Mouse (Mus musculus) midbrain, embryonic 16.5 days (tissue): ENCODE data around the gene AC124108.1. TPM values are rescaled to one million over a fixed set of nuclear protein-coding genes. Genes with fewer than 3 reads are reported as not detected.

Experiments
- ATAC-seq: fragments of 200-750 bp; cut with Nextera tagmentation; 2 replicates; pipeline ENCODE4 v1.8.0; 2017; ENCODE audit warnings: moderate TSS enrichment
- H3K27ac ChIP-seq: fragments of 300-500 bp; sonication (generic); 2 replicates; pipeline ENCODE4 v1.5.1; 2014; ENCODE audit warnings: mild to moderate bottlenecking, low read length, mixed read lengths
- H3K27me3 ChIP-seq: fragments of 300-500 bp; sonication (generic); 2 replicates; pipeline ENCODE4 v1.6.1; 2014; ENCODE audit warnings: low read depth, low read length, mixed read lengths; ENCODE audit not compliant: control insufficient read depth, insufficient read depth
- H3K36me3 ChIP-seq: fragments of 300-500 bp; sonication (generic); 2 replicates; pipeline ENCODE4 v1.6.1; 2014; ENCODE audit warnings: mild to moderate bottlenecking, low read length, moderate library complexity, mixed read lengths; ENCODE audit not compliant: control insufficient read depth, insufficient read depth
- H3K4me1 ChIP-seq: fragments of 300-500 bp; sonication (generic); 2 replicates; pipeline ENCODE4 v1.6.1; 2014; ENCODE audit warnings: mild to moderate bottlenecking, low read length, mixed read lengths; ENCODE audit not compliant: control insufficient read depth, insufficient read depth
- H3K4me2 ChIP-seq: fragments of 300-500 bp; sonication (generic); 2 replicates; pipeline ENCODE4 v1.6.1; 2014; ENCODE audit warnings: mild to moderate bottlenecking, low read length, mixed read lengths
- H3K4me3 ChIP-seq: fragments of 300-500 bp; sonication (generic); 2 replicates; pipeline ENCODE4 v1.5.1; 2014; ENCODE audit warnings: low read depth, mild to moderate bottlenecking, low read length, moderate library complexity, mixed read lengths
- H3K9ac ChIP-seq: fragments of 300-500 bp; sonication (generic); 2 replicates; pipeline ENCODE4 v1.6.1; 2014; ENCODE audit warnings: low read depth, low read length, mixed read lengths
- H3K9me3 ChIP-seq: fragments of 300-500 bp; sonication (generic); replicated peaks from 2 replicates; pipeline ENCODE4 v1.6.1; 2014; ENCODE audit warnings: mild to moderate bottlenecking, low read length, mixed read lengths; ENCODE audit not compliant: control insufficient read depth, poor library complexity, severe bottlenecking
- WGBS: fragments of 180-500 bp; shearing (Covaris S2); extraction: QIAGEN DNeasy Blood & Tissue Kit; methylation state at CpG from one replicate; pipeline ENCODE4 v1.1.7; 2014; 5-methylcytosine and 5-hydroxymethylcytosine counted together
- polyA plus RNA-seq: library from polyadenylated mRNA; unstranded; fragments of >200 nt; fragmentation: Nextera tagmentation; extraction: Ambion mirVana; gene quantifications from 2 replicates; pipeline ENCODE4 v1.2.1, GENCODE M21; 2015

The AC124108.1 gene
- polyA plus RNA-seq, 1 experiment from 2014 or later = 2.8 TPM

DNA sequence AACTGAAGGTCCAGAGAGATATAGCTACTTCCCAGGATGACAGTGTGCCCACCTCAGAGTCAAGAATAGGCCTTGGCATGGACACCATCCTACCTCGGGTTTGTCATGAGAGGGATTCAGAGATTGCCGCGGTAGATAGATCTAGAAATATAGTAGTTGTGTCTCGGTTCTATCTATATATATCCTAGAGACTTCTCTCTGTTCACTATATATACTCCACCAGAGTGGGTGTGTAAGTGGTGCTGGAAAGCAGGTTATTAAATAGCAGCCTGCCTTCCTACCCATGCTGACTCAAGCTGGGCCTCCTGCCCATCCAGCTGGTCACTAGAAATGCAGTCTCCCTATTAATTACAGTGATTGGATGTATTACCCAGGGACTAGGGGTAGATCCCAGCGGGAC lies 11.5 kb downstream of the AC124108.1 start:
- H3K9me3 ChIP-seq = no peaks in the 10 kb centered on the region
- no peak for ATAC-seq
- H3K9ac ChIP-seq = no peak overlapping the region
- H3K4me1 ChIP-seq = peaks cover 61% of the 10 kb centered on the region
- H3K27ac ChIP-seq = peak overlapping the region; percentile 78
- H3K27me3 ChIP-seq = no peaks in the 10 kb centered on the region
- no peak overlapping the region for H3K4me3 ChIP-seq
- no peak overlapping the region for H3K4me2 ChIP-seq
- 91% methylated on average over 5 of the region's 5 CpGs for WGBS
- H3K36me3 ChIP-seq = no peaks in the 10 kb centered on the region

DNA sequence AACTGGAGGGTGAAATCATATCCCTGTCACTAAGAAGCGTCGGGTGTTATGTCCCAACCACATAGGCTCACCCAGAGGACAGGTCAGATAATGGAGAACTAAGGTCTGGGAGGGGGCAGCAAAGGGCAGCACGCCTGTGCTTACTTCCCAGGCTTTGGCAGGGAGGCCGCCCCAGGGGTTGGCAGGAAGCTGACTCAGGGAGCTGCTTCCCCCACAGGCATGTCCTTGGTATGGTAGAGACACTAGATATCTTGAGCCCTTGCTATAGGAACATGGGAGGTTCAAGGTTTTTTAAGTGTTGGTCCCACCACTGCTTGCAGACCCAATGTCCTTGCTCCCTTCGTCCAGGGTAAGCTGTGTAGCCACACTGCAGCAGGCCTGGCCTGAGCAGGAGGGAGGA lies 14.7 kb downstream of the AC124108.1 start:
- 0 out of 2 replicates have a peak overlapping the region, but pooled peaks have one; percentile 19 for H3K27ac ChIP-seq
- WGBS = 65% methylated on average over 5 of the region's 5 CpGs

DNA sequence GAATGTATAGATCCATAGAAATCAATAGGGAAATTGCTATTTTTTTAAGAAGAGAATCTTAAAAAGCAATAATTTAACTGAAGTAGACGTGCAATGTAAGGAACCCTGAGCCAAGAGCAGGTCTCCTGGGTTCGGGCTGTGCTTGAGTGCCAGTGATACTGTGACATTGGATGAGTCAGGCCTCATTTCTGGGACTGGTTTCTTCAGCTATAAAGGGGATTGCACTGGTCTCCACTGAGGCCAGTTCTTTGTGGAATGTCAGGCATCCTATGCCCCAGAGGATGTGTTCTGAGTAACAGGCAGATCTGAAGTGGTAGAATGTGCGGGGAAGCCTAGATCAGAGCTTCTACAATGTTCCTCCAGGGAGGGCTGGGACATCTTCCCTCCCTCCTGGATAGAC lies 15.6 kb downstream of the AC124108.1 start:
- Histone ChIP-seq H3K9ac (no peak overlapping the region), H3K4me3 (no peak overlapping the region), H3K4me2 (no peak overlapping the region), H3K9me3 (no peaks in the 10 kb centered on the region), H3K36me3 (no peaks in the 10 kb centered on the region), H3K27me3 (no peaks in the 10 kb centered on the region), H3K27ac (peak overlapping the region; percentile 71; the same call in 1 of the 2 replicates), H3K4me1 (peaks cover 69% of the 10 kb centered on the region)
- whole genome bisulfite sequencing = 74% methylated on average over 3 of the region's 3 CpGs
- no peak for ATAC-seq

More for the DNA sequence above, 14.7 kb downstream of the AC124108.1 start:
- H3K9me3 ChIP-seq = no peaks in the 10 kb centered on the region
- H3K27me3 ChIP-seq = no peaks in the 10 kb centered on the region
- no peak overlapping the region for H3K4me2 ChIP-seq
- H3K4me1 ChIP-seq = peaks cover 69% of the 10 kb centered on the region
- no peak overlapping the region for H3K9ac ChIP-seq
- no peaks in the 10 kb centered on the region for H3K36me3 ChIP-seq
- no peak overlapping the region for H3K4me3 ChIP-seq
- no peak for ATAC-seq

DNA sequence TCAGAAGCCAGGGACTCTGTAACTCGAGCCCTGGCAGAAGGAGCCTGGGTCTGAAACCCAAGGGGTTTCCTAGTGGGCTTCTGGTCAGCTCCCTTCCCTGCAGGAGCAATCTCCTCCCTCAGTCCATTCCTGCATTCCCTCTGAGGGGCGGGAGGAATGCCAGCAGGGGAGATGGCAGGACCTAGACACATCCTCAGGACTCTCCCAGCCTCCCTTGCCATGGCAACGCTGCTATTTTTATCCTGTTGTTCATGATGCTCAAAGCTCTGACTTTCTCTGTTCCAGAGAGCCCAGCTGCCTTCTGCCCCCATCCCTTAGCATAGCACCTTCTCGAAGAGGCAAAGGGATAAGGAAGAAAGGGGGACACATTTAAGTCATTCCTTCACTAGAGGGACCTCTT lies 16.9 kb downstream of the AC124108.1 start:
- H3K27me3 ChIP-seq = no peaks in the 10 kb centered on the region
- peak overlapping the region; percentile 4; the same call in 1 of the 2 replicates for H3K4me2 ChIP-seq
- no peaks in the 10 kb centered on the region for H3K36me3 ChIP-seq
- peak overlapping the region; percentile 71 for H3K27ac ChIP-seq
- peaks cover 71% of the 10 kb centered on the region for H3K4me1 ChIP-seq
- peak; percentile 51 for ATAC-seq
- no peak overlapping the region for H3K4me3 ChIP-seq
- no peaks in the 10 kb centered on the region for H3K9me3 ChIP-seq
- H3K9ac ChIP-seq = no peak overlapping the region
- 8% methylated on average over 4 of the region's 4 CpGs for WGBS

DNA sequence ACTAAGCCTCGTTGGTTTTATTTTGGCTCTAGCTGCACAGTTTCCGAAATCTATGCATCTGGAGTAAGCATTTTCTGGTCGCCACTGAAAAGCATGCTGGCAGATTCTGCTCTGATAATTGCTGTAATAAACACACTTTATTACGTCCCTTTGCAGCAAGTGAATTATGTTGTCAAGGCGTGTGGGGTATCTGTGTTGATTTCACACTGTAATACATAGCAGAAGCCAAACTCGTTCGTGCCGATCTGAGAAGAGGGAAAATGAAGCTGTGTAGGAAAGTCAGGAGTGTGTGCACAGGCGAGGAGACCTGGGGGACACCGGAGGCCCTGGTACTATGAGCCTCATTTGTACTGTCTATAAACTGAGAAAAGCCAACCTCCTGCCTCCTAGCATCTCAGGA lies 18.1 kb downstream of the AC124108.1 start:
- Histone ChIP-seq H3K36me3 (no peaks in the 10 kb centered on the region), H3K4me2 (no peak overlapping the region), H3K9ac (no peak overlapping the region), H3K9me3 (no peaks in the 10 kb centered on the region), H3K4me1 (peaks cover 73% of the 10 kb centered on the region), H3K27ac (no peak overlapping the region), H3K4me3 (no peak overlapping the region), H3K27me3 (no peaks in the 10 kb centered on the region)
- no peak for ATAC-seq
- WGBS = 58% methylated on average over 10 of the region's 10 CpGs

DNA sequence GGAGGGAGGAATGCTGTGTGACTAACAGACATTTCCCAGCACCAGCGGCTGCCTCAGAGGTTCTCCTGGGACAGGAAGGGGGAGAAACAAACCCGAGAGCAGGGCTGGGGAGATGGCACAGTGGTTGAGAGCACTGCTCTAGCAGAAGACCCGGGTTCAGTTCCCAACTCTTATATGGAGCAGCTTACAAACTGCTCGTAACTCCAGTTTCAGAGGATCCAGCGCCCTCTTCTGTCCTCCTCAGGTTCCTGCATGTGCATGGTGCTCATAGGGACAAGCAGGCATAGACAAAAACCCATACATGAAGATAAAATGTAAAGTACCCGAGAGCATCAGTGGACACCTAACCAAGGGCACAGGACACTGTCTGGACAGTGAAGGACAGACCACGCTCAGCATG lies 19.7 kb downstream of the AC124108.1 start:
- peaks cover 70% of the 10 kb centered on the region for H3K4me1 ChIP-seq
- no peak overlapping the region for H3K9ac ChIP-seq
- H3K36me3 ChIP-seq = no peaks in the 10 kb centered on the region
- no peaks in the 10 kb centered on the region for H3K27me3 ChIP-seq
- WGBS = 14% methylated on average over 7 of the region's 7 CpGs
- no peak overlapping the region for H3K27ac ChIP-seq
- H3K9me3 ChIP-seq = no peaks in the 10 kb centered on the region
- H3K4me2 ChIP-seq = no peak overlapping the region
- no peak overlapping the region for H3K4me3 ChIP-seq
- no peak for ATAC-seq

DNA sequence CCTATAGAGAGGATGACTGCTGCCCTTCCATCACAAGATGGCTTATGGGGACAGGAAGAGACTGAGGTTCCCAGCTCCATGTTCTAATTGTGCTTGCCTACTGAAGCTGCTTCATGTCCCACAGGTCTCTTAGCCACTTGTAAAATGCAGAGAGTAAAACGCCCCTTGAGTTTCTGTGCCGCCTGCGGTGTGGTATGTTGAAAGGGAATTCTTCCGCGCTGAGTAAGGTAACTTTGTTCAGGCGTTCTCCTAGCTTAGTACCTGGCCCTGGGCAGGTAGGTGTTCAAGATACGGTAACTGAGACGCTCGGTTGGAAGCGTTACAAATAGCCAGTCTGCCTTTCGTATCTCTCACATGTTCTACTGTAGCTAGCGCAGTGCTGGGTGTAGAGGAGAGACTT lies 20.4 kb downstream of the AC124108.1 start:
- Histone ChIP-seq H3K36me3 (no peaks in the 10 kb centered on the region), H3K4me3 (no peak overlapping the region), H3K27me3 (no peaks in the 10 kb centered on the region), H3K27ac (peak overlapping the region; percentile 12; the same call in 1 of the 2 replicates), H3K4me1 (peaks cover 68% of the 10 kb centered on the region), H3K9ac (no peak overlapping the region), H3K9me3 (no peaks in the 10 kb centered on the region), H3K4me2 (peak overlapping the region; percentile 42)
- ATAC-seq = no peak
- 47% methylated on average over 12 of the region's 12 CpGs for WGBS

DNA sequence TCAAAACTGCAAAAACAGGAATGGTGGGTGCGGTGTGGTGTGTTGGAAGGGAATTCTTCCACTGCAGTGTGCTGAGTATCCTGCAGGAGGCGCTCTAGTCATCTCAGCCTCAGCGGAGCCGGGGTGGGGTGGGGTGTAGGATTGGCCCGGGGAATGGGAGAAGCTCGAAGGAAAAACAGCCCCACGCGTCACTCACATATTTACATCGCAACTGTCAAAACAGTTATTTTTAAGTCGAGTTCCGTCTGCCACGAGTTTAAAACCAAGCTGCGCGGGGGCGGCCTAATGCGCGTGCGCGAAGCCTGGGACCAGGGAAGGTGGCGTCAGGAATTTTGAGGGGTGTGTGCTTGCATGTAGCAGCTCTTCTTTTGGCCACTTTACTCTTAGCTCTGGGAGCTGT lies 21.0 kb downstream of the AC124108.1 start:
- H3K4me3 ChIP-seq = peak overlapping the region; percentile 16; the same call in 1 of the 2 replicates
- no peak for ATAC-seq
- no peak overlapping the region for H3K9ac ChIP-seq
- no peaks in the 10 kb centered on the region for H3K27me3 ChIP-seq
- peak overlapping the region; percentile 62; the same call in 1 of the 2 replicates for H3K27ac ChIP-seq
- H3K9me3 ChIP-seq = no peaks in the 10 kb centered on the region
- WGBS = 4% methylated on average over 20 of the region's 20 CpGs
- peaks cover 63% of the 10 kb centered on the region for H3K4me1 ChIP-seq
- H3K4me2 ChIP-seq = peak overlapping the region; percentile 42
- no peaks in the 10 kb centered on the region for H3K36me3 ChIP-seq

DNA sequence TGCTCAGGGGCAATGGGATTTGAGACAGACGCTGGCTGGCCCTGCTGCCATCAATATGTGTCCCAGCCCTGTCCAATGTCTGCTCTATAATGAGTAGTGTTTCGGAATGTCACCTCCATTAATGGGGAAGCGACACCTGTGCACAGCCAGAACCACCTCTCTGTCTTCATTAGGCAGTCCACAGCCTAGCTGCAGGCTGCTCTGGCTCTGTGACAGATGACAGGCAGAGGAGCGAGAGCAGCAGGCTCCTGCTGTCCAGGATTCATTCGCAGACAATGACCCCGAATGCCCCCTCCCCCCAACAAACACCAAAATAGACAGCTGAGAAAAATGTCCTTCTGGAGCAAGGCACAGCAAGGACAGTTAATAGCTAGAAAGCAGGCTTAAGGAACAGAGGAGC lies 21.8 kb downstream of the AC124108.1 start:
- peak; percentile 47 for ATAC-seq
- H3K4me3 ChIP-seq = no peak overlapping the region
- no peaks in the 10 kb centered on the region for H3K36me3 ChIP-seq
- no peak overlapping the region for H3K4me2 ChIP-seq
- H3K27me3 ChIP-seq = no peaks in the 10 kb centered on the region
- H3K9ac ChIP-seq = peak overlapping the region; percentile 7; the same call in 1 of the 2 replicates
- peaks cover 54% of the 10 kb centered on the region for H3K4me1 ChIP-seq
- no peaks in the 10 kb centered on the region for H3K9me3 ChIP-seq
- 20% methylated on average over 6 of the region's 6 CpGs for WGBS
- peak overlapping the region; percentile 62 for H3K27ac ChIP-seq
